Mouse (Mus musculus) G1E (cell line): ENCODE results near the gene Atp5g2. TPM values are rescaled to one million over a fixed set of nuclear protein-coding genes. Genes with fewer than 3 reads are reported as not detected.
A peak's percentile ranks its signal among the peaks of the same experiment; 100 is the strongest.

Experiments
- ATAC-seq: 2 replicates; pipeline ENCODE4 v1.8.0; 2016; ENCODE audit warnings: mild to moderate bottlenecking; ENCODE audit not compliant: insufficient number of reproducible peaks, poor library complexity, low FRiP score, severe bottlenecking; ENCODE audit errors: extremely low read depth
- DNase-seq: peaks from one replicate; pipeline ENCODE4 v3.0.0; 2012; ENCODE audit warnings: low spot score
- H3K27me3 ChIP-seq: 2 replicates; pipeline ENCODE4 v1.6.1; 2012; ENCODE audit warnings: mild to moderate bottlenecking, low read length, inconsistent platforms; ENCODE audit not compliant: insufficient read depth
- H3K36me3 ChIP-seq: replicated peaks from 2 replicates; pipeline ENCODE3; 2012; ENCODE audit warnings: mild to moderate bottlenecking, inconsistent platforms
- H3K4me1 ChIP-seq: 2 replicates; pipeline ENCODE4 v1.6.1; 2012; ENCODE audit warnings: low read depth, low read length, inconsistent platforms, mixed read lengths; ENCODE audit not compliant: insufficient read depth
- H3K4me3 ChIP-seq: 2 replicates; pipeline ENCODE4 v1.5.1; 2012; ENCODE audit warnings: low read depth, mild to moderate bottlenecking, inconsistent platforms, low read length, moderate library complexity, mixed read lengths
- H3K9me3 ChIP-seq: replicated peaks from 2 replicates; pipeline ENCODE4 v1.6.1; 2012; ENCODE audit warnings: inconsistent platforms
- CTCF ChIP-seq: IDR thresholded peaks from 2 replicates; pipeline ENCODE4 v1.5.1; 2012; ENCODE audit warnings: low read depth, low read length, inconsistent platforms, mixed read lengths
- GATA1 ChIP-seq: IDR thresholded peaks from 2 replicates; pipeline ENCODE4 v1.6.1; 2012; ENCODE audit warnings: borderline replicate concordance, low read length, inconsistent platforms, mixed read lengths
- GATA2 ChIP-seq: IDR thresholded peaks from 2 replicates; pipeline ENCODE4 v1.6.1; 2012; ENCODE audit warnings: low read depth, low read length, inconsistent platforms, borderline replicate concordance
- POLR2AphosphoS5 ChIP-seq: IDR thresholded peaks from 2 replicates; pipeline ENCODE4 v1.6.1; 2012; ENCODE audit warnings: low read depth, low read length, inconsistent platforms; ENCODE audit not compliant: insufficient replicate concordance
- TAL1 ChIP-seq: conservative IDR thresholded peaks from 2 replicates; pipeline ENCODE4 v1.6.1; 2012; ENCODE audit warnings: low read depth, low read length, inconsistent platforms, mixed read lengths
- polyA plus RNA-seq: library from polyadenylated mRNA; stranded (reverse); fragments of >175 nt; gene quantifications from 2 replicates; pipeline ENCODE4 v1.2.3, GENCODE M21; 2012
- total RNA-seq, 2 experiments: library from RNA; stranded (forward) in 1 of 2; stranded (reverse) in 1 of 2; fragments of 200-1000 nt in 1 of 2; fragments of >200 nt in 1 of 2; fragmentation: Nextera tagmentation in 1 of 2; gene quantifications; 2 replicates each; pipeline ENCODE4 v1.2.3; 2014 to 2017

The Atp5g2 gene
- total RNA-seq (2014; fragmentation: Nextera tagmentation) (274 and 321 TPM in 2 replicates), total RNA-seq (2017) (77.5 and 80.3 TPM in 2 replicates), polyA plus RNA-seq (130 and 167 TPM in 2 replicates)

DNA sequence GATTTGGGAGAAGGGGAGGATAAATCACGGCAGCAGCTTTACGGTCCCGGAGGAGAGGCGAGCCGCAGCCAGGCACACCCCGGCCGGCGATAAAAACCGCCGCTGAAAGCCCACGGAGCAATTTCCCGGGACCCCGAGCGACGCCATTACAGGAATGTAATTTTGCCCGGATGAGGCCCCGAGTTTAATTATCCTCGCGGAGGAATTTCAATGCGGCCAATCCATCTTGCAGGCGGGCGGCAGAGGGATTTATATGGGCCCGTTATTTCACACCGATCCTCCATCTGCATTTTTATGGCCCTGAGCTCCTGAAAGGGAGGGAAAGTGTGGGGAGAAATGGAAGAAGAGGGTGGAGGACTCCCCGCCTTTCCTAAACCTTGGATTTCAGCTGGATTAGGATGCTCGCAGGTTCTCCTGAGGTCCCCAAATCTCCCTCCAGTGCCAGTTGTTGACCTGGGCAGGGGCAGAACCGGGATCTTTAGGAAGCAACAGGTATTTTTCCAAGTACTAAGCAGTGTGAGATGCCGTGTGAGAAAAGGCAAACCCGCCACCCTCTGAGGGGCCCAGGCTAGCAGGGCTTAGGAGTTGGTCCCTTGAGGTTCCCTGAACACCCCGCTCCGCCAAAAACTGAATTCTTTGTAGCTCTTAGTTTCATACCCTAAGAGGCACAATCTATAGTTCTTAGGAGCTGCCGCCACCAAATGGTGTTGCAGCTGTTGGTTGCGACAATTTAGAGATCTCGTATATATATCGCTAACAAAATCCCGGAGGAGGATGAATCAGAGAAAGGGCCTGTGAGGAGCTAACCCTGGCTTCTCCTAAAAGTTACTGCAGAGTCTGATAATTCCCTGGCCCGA lies at the start of gene Atp5g2:
Atp5g2 (minus strand) TSS at position 138 of the 857 bp plus-strand sequence.
- Histone ChIP-seq H3K36me3 (peaks cover 21% of the 10 kb centered on the region), H3K4me3 (peak within 1 kb of the TSS; percentile 87), H3K4me1 (peaks cover 40% of the 10 kb centered on the region), H3K9me3 (no peaks in the 10 kb centered on the region), H3K27me3 (peaks cover 17% of the 10 kb centered on the region)
- no peak for ATAC-seq
- no peak for DNase-seq
- TF ChIP-seq GATA1: no peak
- no peak for TF ChIP-seq POLR2AphosphoS5
- no peak for TF ChIP-seq GATA2

DNA sequence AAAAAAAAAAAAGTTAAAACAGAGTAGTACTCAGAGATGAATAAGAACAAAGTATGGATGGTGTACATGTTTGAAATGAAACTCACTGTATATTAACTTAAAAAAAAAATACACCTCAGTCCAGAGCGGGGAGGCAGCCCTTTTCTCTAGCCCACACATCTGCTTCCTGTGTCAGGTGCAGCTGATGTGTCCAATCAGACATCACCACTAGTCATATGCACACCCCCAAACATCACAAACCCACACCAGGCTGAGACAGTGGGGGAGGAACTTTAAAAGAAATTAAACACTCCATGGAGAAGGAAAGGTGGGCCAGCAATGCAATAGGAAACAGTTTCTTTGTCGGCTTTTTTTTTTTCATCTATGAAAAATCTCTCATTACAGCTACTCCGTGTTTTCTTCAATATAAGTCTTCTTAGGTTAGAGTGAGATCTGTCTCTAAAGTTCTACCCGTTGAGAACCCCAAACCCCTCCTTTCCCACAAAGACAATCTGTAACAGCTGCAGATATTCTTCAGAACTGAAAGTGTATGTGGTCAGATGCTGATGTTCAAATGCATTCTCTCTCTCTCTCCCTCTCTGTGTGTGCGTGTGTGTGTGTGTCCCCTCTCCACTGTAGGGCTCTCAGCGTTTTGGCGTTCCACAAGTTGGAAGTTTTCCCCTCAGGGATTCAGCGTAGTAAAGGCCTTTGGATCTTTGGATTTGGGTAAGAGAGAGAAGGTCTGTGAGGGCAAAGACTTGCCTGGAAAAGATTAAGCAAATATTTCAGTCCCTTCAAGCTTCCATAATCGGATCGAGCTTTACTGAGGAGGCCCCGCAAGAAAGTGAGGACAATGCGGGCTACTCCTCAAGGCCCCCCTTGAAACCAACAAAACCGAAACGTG lies 49.1 kb upstream of the Atp5g2 start:
- DNase-seq: peak; percentile 43
- Histone ChIP-seq H3K27me3 (no peaks in the 10 kb centered on the region; the same call in 1 of the 2 replicates), H3K4me1 (peaks cover 17% of the 10 kb centered on the region), H3K4me3 (peak overlapping the region; percentile 76), H3K36me3 (peaks cover 12% of the 10 kb centered on the region), H3K9me3 (no peaks in the 10 kb centered on the region)
- ATAC-seq: no peak
- TF ChIP-seq TAL1: no peak
- no peak for TF ChIP-seq POLR2AphosphoS5
- no peak for TF ChIP-seq CTCF
- no peak for TF ChIP-seq GATA2
- TF ChIP-seq GATA1: no peak

DNA sequence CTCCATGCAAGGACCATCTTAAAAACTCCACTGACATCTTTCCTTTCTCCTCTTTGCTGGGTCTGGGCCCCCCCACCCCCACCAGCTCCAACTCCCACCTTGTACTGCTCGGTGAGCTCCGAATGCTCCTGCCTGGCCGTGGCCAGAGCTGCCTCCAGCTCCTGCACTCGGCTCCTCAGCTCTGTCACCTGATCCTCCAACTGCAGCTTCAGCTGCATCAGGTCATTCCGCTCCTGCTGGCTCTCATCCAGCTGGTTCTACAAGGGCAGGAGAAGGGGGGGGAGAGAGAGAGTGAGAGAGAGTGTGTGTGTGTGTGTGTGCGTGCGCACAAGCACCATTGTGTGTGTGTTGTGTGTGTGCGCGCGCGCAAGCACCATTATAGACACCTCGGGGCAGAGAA lies 44.0 kb upstream of the Atp5g2 start:
- TF ChIP-seq TAL1: no peak
- no peak for TF ChIP-seq GATA2
- no peak for TF ChIP-seq CTCF
- no peak for TF ChIP-seq GATA1
- TF ChIP-seq POLR2AphosphoS5: no peak
- ATAC-seq: no peak

DNA sequence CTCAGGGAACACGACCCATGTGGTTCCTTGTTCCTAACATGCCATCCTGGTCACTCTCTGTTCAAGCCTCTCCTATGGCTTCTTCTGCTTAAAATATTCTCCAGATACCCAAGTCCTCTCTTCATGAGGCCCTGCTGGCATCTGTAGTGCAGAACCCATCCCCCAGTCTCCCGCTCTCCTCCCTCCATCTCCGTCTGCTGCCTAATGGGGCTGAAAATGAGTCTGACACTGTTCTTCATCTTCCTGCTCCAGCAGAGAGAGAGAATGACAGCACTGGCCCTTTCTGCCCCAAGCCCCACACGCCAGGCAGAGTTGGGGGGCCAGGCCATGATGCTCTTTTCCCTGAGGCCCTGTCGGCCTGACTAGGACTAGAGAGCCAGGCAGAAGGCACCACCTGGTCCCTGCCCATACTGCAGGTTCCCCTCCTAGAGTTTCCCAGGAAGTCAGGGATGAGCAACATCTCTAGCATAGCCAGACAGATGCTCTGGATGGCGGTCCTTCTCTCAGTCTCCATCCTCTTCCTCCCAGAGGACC lies 35.7 kb upstream of the Atp5g2 start:
- Histone ChIP-seq H3K9me3 (no peaks in the 10 kb centered on the region), H3K4me1 (peaks cover 8% of the 10 kb centered on the region), H3K27me3 (peaks cover 9% of the 10 kb centered on the region), H3K36me3 (peaks cover 27% of the 10 kb centered on the region), H3K4me3 (no peak overlapping the region)
- TF ChIP-seq POLR2AphosphoS5 (no peak), GATA2 (no peak), TAL1 (no peak), GATA1 (no peak), CTCF (no peak)
- ATAC-seq: no peak
- no peak for DNase-seq

More for the DNA sequence above, 44.0 kb upstream of the Atp5g2 start:
- no peaks in the 10 kb centered on the region for H3K9me3 ChIP-seq
- H3K4me3 ChIP-seq: no peak overlapping the region
- H3K4me1 ChIP-seq: peaks cover 5% of the 10 kb centered on the region
- peaks cover 4% of the 10 kb centered on the region; the same call in 1 of the 2 replicates for H3K27me3 ChIP-seq
- no peak for DNase-seq
- peaks cover 21% of the 10 kb centered on the region for H3K36me3 ChIP-seq

DNA sequence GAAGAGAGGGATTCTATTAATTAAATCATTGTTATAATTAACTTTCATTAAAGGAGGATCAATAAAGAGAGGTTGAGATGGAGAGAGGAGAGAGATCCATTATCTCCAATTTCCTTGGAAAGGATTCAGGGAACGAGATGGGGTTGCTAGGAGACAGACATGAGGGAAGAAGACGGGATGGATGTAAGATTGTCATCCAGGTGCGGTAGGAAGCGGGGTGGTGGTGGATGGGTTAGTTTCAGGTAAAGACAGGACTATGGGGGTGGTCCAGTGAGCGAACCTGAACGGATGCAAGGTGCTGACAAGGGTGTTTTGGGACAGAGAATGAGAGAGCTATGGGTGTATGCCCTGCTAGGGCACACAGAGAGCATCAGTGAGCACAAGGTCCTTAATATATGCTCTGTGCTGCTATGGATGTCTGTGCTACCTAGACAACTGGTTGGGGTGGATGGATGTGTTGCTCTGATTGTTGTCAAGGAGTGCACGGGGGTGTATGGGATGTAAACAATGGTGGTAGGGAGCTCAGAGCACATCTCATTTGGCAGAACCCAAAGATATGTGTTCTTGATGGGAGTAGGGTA lies 33.9 kb upstream of the Atp5g2 start:
- H3K27me3 ChIP-seq: peaks cover 12% of the 10 kb centered on the region
- H3K36me3 ChIP-seq: peaks cover 23% of the 10 kb centered on the region
- DNase-seq (no peak), ATAC-seq (no peak)
- H3K9me3 ChIP-seq: no peaks in the 10 kb centered on the region
- H3K4me3 ChIP-seq: no peak overlapping the region
- no peak for TF ChIP-seq GATA2
- H3K4me1 ChIP-seq: peaks cover 8% of the 10 kb centered on the region
